Mouse (Mus musculus): ENCODE results near the gene Ppp2r2c.
A peak's percentile ranks its signal among the peaks of the same experiment; 100 is the strongest.

The Ppp2r2c gene

DNA sequence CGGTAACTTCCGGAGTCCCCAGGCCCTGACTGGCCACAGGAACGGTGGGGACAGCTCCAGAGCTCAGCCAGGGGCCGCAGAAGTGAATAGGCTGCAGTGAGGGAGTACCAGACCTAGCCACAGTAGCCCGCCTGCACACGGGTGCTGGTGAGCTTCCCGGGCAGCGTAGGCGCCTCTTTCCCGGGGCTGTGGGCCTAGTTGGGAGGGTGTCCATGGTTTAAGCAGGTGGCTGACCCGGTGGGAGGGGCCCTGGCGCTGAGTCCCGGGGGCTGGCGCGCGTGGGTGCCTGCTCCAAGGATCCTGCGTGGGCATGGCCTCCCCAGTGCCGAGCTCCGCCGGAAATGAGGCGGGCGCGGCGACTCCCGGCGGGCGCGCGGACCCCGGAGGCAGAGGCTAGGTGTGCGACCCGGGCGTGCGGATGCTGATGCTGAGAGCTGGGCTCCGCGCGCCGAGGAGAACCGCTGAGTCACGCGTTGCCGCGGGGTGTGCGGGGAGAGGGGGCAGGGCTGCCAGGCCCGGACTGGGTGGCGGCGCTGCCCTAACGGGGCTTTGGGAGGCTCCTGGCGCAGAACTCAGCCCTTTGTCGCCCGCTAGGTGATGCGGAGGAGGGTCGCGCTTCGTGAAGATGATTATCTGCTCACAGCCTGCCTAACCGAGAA, 1.4 kb downstream of the Ppp2r2c start:
- no peak for DNase-seq (ENCODE audit: low spot score in 2 of 2)

DNA sequence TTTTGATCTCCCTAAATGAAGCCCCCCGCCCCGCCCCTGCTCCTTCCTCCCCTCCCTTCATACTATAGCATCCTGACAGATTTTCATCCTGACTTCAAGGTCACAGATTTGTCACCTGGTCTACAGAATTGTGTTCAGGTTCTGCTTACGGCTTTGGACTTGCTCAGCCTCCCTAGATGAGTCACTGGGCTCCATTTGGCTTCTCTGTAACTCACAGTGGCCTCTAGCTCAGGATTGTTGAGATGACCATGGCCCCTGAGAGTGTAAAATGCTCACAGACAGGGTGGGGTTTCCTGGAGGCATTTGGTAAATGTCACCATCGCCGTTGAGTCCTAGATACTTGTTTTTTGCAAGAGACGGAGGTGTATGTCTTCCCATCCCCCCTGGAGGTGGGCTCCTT, 2.6 kb downstream of the Ppp2r2c start:
- DNase-seq (ENCODE audit: low spot score in 2 of 2), result no peak

DNA sequence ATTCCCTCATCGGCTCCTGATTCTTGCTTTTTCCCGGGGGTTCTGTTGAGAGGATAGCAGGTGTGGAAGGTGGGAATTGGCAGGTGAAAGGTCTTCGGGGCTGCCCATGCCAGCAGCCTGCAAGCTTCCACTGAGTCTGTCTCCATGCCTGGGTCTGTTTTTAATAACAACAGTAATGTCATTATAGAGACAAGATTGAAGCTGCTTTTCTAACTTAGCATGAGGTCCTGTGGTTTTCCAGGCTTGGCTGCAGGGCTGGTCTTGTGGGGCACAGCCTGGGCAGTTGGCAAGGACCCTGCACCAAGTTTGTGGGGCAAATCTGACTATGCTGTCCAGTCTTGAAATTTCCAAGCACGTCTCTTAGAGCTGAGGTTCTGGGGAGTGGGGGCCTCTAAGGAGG, 7.6 kb downstream of the Ppp2r2c start:
- DNase-seq (ENCODE audit: low spot score in 2 of 2), result no peak

DNA sequence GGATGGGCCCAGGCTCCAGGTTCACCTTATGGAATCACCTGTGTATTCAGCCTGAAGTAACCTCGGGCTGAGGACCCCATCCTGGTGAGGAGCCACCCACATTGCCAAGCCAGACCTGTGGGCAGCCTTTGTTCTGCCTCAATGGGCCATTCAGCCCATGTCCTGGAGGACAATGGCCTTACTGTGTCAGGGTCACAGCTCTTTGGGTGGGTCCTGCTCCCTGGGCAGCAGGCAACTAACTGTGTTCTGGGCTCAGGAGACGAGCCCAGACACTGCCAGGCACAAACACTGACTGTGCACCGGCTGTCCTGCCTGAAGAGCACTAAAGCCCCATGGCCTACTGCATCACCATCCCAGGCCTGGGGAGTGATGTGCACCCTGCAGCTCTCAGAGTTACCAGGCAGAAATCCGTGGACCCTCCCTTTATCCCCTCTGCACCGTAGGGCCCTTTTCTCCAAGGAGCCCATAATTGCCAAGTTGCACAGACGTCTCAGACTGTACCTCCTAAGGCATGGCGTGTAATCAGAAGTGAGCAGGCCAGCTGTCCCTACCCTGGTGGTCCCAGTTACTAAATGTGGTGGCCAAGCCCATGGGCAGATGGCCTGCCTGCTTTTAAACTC, 8.6 kb downstream of the Ppp2r2c start:
- no peak for DNase-seq (ENCODE audit: low spot score in 2 of 2)

DNA sequence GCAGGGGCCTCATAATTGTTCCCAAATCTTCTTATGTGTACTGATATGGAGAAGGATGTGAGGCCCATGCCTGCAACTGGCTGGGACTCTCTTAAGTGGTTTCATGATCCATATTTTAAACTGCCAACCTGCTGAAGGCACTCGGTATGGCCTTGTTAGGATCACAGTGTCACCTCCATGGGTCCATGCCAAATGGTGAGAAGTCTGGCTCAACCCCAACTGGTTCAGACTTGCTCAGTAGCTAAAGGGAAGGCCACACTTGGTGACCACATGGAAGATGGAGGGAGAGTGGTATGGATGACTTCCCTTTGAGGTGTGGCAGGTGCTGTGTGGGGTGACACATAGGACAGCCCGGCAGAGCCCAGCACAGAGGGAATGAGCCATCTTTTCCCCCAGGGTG, 9.3 kb downstream of the Ppp2r2c start:
- DNase-seq (ENCODE audit: low spot score in 2 of 2), result no peak

DNA sequence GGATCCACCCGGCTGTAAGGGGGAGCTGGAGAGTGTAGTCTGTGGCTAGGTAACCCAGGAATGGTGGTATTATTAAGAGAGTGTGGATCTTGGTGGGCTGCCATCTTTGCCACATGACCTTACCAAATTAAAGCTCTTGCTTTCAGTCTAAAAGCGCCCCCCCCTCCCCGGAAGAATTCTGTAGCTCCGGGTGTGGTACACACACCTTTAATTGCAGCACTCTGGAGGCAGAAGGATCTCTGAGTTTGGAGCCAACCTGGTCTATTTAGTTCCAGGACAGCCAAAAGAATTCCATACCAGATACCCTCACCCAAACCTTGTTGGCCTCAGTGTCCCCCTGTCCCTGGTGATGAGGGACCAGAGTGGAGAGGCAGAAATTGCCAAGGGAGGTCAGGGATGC, 10.5 kb downstream of the Ppp2r2c start:
- DNase-seq (ENCODE audit: low spot score in 2 of 2), result no peak

DNA sequence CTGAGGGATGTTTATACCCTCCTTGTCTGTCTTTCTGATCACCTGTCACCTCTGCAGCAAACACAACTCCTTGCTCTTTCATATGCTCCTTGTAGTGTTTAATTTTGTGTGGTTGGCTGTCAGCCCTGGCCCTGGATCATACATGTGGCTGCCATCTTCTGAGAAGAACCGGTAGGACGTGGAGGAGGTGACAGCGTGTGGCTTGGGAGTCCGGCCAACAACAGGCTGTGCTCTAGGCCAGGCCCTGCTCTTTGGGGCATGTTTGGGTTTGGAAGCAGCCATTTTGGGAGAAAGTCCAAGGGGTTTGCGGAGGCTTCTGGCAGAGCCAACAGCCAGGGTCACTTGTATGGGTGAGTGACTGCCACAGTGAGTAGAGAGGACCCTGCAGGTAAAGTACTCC, 12.3 kb downstream of the Ppp2r2c start:
- DNase-seq (ENCODE audit: low spot score in 2 of 2), result no peak

DNA sequence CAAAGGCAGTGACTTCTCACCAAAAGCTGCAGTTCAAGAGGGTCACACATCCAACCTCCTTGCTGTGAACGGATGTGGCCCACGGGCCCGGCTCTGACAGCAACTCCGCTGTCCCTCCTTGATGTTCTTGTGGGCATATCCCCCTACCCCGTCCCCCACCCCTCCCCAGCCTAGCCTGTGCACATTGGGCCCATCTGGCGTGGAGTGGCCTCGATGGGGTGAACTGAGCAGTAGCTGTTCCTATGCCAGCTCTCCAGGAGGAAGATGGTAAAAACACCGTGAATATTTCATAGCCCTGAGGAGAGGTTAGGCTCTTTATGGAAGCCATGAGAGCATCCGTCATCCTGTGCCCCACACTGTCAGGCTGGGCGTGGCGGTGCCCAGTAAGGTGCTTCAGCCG, 15.2 kb downstream of the Ppp2r2c start:
- no peak for DNase-seq (ENCODE audit: low spot score in 2 of 2)

DNA sequence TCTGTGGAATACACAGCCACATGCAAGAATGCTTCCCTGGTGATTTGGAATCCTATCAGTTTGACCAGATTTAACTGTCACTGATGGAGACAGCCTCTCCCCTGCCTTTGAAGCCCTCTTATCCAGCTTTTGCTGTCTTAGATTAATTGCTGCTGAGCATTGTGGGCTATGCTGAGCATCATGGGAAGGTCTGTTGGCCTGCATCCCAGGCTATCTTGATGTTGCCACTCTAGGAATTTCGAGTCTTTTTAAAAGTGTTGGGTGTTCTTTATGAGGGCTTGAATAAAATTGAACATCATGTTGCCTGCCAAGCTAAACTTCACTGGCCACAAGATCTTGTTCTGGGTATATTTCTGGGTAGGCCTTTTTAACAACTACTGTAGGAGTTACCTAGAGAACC, 16.8 kb downstream of the Ppp2r2c start:
- no peak for DNase-seq (ENCODE audit: low spot score in 2 of 2)

DNA sequence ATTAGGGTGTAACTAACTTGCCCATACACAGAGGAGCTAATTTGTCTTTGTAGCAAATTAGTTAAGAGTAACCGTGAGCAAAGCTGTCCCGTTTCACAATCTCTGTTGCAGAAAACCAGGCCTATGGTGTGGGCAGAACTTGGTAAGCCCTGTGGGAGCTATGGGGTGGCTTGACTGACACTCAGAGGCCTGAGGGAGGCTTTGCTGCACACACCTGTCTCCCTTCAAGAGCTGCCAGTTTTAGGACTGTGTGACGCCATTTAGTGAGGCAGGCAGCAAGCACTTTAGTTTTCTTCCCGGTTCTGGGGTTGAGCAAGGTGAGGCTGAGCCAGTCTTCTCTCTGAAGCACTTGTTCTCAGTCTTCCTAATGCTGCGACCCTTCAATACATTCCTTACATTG, 17.3 kb downstream of the Ppp2r2c start:
- DNase-seq (ENCODE audit: low spot score in 2 of 2), result no peak

DNA sequence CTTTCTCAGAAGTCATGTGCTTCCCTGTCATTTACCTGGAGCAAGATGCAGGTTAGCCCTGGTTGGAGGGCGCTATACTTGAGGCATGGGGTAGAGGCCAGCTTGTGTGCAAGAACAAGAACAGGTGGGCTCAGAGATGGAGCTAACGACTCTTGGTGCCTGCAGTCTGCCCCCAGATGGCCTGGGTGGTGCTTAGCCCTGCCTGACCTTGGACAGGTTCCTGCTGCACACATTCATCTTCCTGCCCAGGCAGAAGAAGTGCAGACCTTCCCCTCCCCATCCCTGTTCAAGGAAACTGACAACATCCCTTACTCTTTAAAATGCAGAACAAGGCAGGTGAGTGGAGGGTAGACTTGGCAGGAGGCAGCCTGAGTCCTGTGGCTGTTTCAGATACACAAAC, 18.0 kb downstream of the Ppp2r2c start:
- no peak for DNase-seq (ENCODE audit: low spot score in 2 of 2)

DNA sequence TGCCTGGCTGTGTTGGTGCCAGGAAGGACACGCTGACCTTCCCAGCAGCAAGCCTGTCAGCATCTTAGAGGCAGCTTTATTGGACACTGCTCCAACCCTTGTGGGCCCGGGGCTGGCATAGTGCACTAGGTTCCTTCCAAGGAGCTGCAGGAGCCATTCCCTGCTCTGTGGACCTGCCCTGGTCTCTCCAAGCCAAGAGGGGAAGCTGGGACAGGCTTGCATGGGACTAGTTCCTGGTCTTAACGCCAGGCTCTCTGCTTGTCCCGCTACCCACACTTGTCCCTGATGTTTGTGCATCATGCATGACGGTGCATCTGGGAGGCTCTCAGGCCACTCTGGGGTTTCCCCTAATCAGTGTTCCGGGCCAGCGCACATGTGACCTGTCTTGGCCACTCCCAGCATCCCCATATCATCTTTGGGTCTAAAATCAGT, 18.6 kb downstream of the Ppp2r2c start:
- peak in 1 of 2 experiments; percentile 3 for DNase-seq (ENCODE audit: low spot score in 2 of 2)

DNA sequence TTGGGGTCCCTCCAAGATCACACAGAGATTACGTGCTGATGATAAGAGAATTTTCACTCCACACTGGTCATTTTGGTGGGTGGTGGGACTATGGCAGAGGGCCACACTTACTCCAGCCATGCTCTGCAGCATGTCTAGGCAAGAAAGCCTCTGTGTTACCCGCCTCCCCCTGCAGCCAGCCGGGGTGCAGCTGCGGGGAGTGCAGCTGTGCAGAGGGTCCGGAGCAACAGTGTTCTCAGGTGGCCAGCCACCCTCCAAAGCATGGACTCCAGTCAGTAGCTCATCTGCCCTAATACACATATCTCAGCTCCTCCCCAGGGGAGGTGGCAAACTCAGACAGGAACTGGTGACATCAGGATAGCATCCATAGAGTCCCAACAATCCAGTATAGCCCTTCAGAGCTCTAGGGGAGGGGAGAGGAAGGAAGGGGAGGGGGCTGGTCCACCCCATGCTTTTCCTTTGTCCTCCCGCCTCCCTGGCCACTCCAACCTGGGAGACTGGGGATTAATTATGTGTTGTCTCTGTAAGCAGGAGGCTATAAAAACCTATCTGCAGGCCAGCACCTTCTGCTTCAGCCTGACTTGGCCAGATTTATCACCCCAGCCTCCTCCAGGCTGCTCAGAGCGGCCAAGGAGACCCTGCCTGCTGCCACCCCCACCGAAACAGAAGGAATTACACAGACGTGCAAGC, 19.1 kb downstream of the Ppp2r2c start:
- DNase-seq (ENCODE audit: low spot score in 2 of 2), result no peak

DNA sequence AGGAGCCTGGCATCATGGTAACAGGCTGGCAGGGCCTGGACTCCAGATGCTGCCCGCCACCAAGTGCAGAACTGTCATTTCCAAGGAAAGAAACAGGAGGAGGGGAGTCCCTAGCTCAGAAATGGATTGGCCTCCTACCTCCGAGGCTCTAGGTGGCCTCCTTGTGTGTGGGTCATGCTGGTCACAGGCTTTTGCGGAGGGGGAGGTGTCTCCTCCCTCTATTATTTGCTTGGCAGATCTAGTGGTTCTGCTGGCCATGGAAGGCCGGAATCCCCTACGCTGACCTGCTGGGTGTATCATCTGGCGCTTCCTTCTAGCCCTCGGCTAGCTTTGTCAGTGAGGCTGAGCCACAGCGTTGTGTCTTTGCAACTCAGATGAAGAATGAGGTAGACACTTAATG, 20.2 kb downstream of the Ppp2r2c start:
- no peak for DNase-seq (ENCODE audit: low spot score in 2 of 2)

DNA sequence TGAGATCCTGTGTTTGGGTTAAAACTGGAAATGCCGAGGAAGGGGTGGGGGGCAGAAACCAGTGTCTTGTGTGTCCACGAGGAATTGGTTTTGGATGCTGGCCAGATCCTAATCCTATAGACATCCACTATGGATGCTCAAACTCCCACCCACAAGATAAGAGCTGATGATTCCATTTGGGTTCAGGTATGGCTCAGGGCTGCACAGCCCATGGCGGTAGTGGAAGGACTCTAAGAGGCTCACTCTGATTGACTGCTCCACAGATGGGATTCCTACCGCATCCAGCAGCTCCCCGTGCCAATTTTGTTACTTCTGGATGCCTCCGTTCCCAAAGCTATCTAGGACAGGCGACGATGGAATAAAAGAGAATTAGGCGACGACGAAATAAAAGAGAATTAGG, 20.6 kb downstream of the Ppp2r2c start:
- DNase-seq (ENCODE audit: low spot score in 2 of 2), result no peak

DNA sequence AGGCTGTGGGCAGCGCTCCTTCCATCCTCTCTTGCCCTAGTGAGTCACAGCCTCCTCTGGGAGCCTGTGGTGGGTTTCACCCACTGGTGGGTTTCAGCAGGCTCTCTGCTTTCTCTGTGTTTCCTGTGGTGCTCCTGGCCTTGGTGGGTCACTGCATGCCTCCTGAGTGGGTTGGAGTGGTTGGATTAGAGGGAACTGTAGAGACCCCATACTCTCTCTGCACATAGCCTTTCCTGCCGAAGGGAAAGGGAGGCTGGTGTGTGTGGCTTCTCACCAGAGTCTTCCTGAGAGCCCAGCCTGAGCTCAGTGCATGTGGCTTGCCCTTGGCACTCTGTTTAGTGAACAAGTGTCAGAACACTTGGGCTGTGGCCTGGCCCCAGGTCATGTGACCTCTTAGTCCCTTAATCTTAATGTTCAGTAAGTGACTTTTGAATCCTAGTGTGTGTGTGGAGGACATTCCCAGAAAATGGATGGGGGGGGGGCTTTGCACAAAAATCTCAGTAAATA, 21.1 kb downstream of the Ppp2r2c start:
- no peak for DNase-seq (ENCODE audit: low spot score in 2 of 2)

DNA sequence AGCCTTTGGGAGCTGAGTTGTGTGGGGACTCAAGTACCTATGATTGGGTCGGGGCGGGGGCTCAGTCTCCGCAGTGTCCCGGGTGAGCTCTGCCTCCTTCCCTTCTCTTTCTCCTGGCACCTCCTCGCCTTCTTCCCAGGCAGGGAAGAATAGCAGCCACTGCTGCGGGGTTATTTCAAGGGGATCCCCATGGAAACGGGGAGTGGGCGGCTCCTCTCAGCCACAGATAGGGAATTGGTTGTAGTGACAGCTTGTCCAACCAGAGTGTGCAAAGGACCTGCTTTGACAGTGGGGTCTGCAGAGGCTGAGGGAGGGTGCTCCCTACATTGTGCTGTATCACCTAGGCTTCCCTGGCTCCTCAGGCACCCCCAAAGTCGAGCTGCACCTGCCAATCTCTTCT, 22.5 kb downstream of the Ppp2r2c start:
- no peak for DNase-seq (ENCODE audit: low spot score in 2 of 2)

DNA sequence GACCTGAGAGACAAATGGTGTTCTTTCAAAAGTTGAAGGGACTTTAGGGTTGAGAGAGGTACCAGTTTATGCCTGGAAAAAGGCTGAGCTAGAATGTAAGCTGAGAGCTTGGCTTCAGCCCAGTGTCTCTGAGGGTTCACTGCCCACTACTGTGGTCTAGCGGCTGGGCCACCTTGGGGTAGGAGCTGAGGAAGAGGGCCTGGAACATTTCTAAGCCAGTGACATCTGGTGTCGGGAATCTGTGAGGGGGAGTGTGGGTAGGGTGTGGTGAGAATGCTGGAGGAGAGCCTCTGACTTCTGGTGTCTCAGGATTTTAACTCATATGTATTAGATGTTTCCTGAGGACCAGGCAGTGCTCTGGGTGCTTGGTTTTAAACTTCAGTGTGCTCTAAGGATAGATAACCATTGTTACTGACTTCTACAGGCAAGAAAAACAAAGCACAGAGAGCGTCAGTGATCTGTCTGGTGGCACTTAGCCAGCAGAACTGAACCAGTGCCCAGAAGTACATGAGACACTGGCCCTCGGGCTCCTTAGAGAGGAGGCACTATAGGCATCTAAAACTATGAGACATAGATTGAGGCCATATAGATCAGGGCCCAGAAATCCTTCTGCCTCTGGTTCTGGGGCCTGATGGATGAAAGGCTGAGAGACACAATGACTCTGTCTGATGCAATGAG, 23.6 kb downstream of the Ppp2r2c start:
- no peak for DNase-seq (ENCODE audit: low spot score in 2 of 2)

DNA sequence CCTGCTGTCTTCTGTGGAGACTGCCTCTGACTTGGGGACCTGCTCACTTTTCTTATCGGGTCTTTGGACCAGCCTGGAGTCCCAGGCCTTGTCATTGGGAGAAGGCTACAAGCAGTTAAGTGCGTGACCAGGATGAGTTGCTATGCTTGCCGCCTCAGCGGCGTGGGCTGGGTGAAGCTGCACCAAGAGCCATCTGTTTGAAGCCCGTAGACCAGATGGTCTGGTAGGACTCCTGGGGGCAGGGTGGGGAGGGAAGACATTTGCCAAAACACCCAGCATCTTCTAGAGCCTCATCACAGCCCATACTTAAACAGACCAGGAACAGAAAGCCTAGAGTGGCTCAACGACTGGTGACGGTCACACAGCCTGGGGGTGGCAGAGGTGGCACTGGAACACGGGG, 24.9 kb downstream of the Ppp2r2c start:
- DNase-seq (ENCODE audit: low spot score in 2 of 2), result no peak

DNA sequence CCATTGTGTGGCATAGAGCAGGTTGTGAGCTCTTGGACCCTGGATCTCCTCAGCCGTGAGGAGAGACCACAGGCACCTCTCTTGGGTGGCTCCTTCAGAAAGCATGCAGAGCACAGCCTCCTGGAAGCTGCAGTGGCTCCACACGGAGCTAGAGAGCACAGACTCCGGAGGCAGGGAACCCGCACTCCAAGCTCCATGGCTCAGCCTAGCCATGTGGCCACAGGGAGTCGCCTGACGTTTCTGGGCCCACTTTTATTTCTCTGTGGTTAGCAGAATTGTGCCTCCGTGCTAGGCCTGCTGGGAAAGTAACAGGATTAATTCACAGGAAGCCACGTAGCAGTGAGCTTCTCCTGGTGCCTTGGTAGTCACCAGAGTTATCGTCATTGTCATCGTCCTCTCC, 25.8 kb downstream of the Ppp2r2c start:
- DNase-seq (ENCODE audit: low spot score in 2 of 2), result no peak

DNA sequence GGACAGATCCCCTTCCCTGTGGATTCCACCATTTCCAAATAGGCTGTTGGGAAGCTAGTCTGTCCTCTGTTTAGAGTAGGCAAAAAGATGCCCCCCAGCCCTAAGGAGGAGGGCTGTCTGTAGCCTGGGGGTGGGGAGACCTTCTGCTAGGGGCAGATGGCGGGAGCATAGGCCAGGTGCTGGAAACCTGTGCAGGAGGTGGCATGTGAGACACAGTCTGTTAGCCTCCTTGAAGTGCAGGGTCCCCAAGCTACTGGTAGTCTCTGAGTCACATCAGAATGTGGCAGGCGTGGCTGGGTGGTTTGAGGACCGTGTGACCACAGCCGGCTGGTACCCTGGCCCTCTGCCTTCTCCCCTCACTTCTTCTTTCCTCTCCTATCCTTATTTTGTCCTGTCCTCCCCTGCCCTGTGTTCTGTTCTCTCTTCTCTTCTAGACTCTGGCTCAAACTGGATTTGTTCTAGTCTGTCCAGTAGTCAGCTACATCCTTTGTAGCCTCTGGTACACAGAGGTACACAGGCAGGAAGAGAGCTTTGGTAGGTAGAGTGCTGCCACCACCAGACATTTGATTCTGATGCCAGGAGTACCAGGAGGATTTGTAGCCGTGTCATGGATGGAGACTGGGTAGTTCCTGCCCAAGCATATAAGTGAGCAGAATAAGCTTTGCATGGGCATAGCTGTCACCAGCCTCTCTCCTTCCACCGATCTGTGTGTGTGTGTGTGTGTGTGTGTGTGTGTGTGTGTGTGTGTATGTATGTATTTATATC, 26.5 kb downstream of the Ppp2r2c start:
- DNase-seq (ENCODE audit: low spot score in 2 of 2), result no peak

Data from spleen, postnatal 36 days (tissue).